Mouse (Mus musculus) fat pad, adult 2 months (tissue): ENCODE measurements at regions not wholly inside any gene's neighbourhood (a gene's known extent, or its start where the extent isn't known, plus 50 kb on each side); places are given as distances from the start of the nearest gene placed in this dataset.

ENCODE experiments used
- DNase-seq: peaks from one replicate; pipeline ENCODE4 v3.0.0-alpha.2; 2011; ENCODE audit warnings: low read depth, low spot score; ENCODE audit errors: extremely low read depth

GRCm38 (mm10) chr8:30946154-30947065, 2482.1 kb upstream of the 5930422O12Rik start:
- no peak for DNase-seq

DNA sequence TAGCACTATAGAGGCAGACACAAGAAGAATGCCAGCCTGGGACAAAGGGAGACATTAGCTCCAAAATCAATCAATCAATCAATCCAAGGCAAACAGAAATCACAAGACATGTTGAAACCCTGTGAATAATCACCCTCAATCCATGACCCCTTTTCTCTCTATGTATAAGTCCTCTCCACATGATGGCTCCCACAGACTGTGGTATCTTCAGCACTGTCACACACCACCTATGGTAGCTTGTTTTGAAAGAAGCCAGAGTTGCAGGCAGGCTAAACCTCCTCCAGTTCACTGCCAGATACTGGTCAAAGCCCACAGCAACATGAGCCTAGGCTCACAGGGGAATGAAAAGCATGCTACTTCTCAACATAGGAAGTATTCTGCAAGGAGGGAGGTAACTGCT, 2475.7 kb upstream of the 5930422O12Rik start:
- no peak for DNase-seq

DNA sequence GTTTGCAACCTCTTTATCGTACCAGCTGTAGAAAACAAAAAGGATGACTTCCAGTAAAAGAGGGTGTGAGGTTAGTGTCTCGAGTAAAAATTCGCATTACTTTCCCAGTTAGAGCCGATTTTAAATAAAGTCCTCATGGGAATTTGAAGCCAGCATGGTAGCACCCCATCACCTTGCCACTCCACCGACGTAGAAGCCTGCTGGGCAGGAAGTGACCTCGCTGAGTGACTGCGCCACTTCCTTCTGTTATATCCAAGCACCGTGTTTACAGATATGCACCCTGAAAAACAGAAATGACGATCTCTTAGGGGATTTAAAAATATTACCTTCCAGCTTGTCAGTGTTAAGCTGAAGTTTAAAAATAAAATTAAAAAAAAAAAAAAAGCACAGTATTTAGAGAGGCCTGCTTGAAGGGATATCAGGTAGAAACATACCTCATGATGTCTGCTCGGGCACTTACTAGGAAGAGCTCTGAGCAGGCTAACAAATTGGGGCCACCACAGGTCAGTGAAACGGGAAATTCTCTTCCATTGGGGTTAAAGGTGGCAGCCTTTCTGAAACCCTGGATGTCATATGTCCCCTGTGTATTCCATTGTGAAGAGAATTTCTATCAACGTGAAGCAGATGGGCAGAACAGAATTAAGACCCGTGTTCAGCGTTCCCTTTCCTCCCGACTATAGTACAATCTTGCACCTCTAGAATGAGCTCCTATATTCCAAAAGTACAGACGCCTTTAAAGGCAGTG, 2468.9 kb upstream of the 5930422O12Rik start:
- no peak for DNase-seq

DNA sequence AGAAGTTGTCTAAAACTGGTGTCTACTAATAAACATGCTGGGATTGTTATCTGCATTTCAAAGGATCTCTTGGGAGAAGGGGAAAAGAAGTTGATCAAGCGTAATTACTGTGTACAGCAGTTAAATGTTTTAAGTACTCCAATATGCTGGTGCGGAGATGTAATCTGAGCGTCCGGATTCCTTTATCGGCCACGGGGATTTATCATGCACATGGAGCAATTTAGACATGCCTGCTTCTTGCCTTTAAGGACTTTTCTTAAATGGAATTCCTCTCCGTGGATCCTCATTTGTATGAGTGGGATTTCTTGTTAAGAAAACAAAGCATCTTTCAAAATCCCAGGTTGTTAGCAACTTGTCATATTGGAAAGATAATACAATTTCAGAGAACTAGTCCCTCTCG, 2468.0 kb upstream of the 5930422O12Rik start:
- DNase-seq: no peak

- DNase-seq: no peak
Observed at GRCm38 (mm10) chr8:30962207-30962606, 2466.3 kb upstream of the 5930422O12Rik start.

DNA sequence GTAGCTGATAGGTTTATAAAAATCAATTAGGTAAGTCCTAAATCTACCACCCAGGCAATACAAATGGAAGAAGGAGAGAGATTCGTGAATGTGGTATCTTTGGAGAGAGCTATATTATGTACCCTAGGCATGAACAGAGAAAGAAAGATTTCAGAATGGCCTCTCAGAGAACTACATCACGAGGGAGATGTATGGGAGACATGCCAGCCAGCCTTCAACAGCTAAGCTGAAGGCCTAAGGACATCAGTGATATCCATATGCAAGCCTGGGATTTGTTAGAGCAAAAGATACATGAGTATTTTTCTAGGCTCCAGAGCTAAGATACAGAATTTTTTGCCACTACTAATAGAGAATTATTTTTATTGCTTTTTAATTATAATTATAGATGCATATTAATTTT, 2445.7 kb upstream of the 5930422O12Rik start:
- no peak for DNase-seq

DNA sequence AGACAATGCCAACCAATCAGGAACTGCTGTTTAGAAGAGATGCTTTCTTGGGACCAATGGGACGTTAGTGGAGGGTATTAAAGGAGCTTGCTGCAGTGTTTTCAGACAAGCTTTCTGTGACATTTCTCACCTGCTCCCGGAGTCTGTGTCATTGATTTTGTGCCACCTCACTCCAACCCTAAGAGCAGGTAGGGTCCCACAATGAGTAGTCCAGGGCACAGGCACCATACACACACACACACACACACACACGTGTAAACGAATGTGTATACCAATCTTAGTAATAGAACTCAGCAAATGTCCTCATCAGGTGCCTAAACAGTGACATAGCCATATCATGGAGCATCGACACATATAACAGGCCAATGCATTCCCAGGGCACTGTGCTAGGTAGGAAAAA, 2440.5 kb upstream of the 5930422O12Rik start:
- no peak for DNase-seq

GRCm38 (mm10) chr8:30998657-30999056, 2429.9 kb upstream of the 5930422O12Rik start:
- no peak for DNase-seq

- DNase-seq: no peak
Observed at GRCm38 (mm10) chr8:31000120-31000519, 2428.4 kb upstream of the 5930422O12Rik start.

GRCm38 (mm10) chr8:31001980-31002730, 2426.4 kb upstream of the 5930422O12Rik start:
- DNase-seq: no peak

- no peak for DNase-seq
Observed at GRCm38 (mm10) chr8:31008309-31008708, 2420.2 kb upstream of the 5930422O12Rik start.

GRCm38 (mm10) chr8:31012068-31012467, 2416.4 kb upstream of the 5930422O12Rik start:
- no peak for DNase-seq

- no peak for DNase-seq
Observed at GRCm38 (mm10) chr8:31031721-31032591, 2396.6 kb upstream of the 5930422O12Rik start.

- DNase-seq: peak; percentile 2
Observed at GRCm38 (mm10) chr8:31033281-31033680, 2395.2 kb upstream of the 5930422O12Rik start.

DNA sequence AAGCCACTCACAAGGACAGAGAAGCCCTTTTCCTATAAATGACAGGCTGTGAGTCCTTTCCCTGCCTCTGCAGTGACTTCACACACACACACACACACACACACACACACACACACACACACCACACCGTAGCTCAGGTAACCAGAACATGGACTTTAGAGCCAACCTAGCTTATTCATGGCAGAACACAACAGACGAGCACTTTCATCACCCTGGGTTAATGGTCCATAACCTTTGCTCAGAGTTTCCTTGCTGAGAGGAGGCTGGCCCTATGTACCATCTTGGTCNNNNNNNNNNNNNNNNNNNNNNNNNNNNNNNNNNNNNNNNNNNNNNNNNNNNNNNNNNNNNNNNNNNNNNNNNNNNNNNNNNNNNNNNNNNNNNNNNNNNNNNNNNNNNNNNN, 2391.6 kb upstream of the 5930422O12Rik start:
- DNase-seq: no peak
